Mouse (Mus musculus) heart, postnatal 4 days (tissue): ENCODE data around the gene Scn4a. TPM values are rescaled to one million over a fixed set of nuclear protein-coding genes. Genes with fewer than 3 reads are reported as not detected.
A peak's percentile ranks its signal among the peaks of the same experiment; 100 is the strongest.
"Not testable (repeated sequence)": the region's sequence is repeated elsewhere in the genome, so short reads cannot be mapped to it uniquely, and the experiment has no call there.

ENCODE experiments used
- DNase-seq: peaks from one replicate; pipeline ENCODE4 v3.0.0; 2021
- total RNA-seq, 2 experiments: library from RNA; stranded (reverse); gene quantifications; 2 replicates each; pipeline ENCODE4 v1.2.3; 2021

The Scn4a gene
- total RNA-seq, result 1 to 10 TPM; 2.5 to 3.5 TPM

- DNase-seq, result no peak
Measured at GRCm38 (mm10) chr11:106353188-106353587, at the start of gene Scn4a. Gene Scn4a, minus strand, starts transcription at chr11:106353288.

- DNase-seq, result no peak
Measured at GRCm38 (mm10) chr11:106398481-106398880, 45.4 kb upstream of the Scn4a start.

GRCm38 (mm10) chr11:106397656-106398055 is 44.6 kb upstream of the Scn4a start:
- DNase-seq, result no peak

- not testable (repeated sequence) for DNase-seq
Measured at GRCm38 (mm10) chr11:106394055-106394454, 41.0 kb upstream of the Scn4a start.

GRCm38 (mm10) chr11:106393331-106393616 is 40.2 kb upstream of the Scn4a start:
- DNase-seq, result no peak

- no peak for DNase-seq
Measured at GRCm38 (mm10) chr11:106392597-106393330, 39.7 kb upstream of the Scn4a start.

- DNase-seq, result peak; percentile 84
Measured at GRCm38 (mm10) chr11:106391546-106392188, 38.6 kb upstream of the Scn4a start.

GRCm38 (mm10) chr11:106390757-106391156 is 37.7 kb upstream of the Scn4a start:
- DNase-seq, result no peak

- no peak for DNase-seq
Measured at GRCm38 (mm10) chr11:106389611-106390010, 36.5 kb upstream of the Scn4a start.

- DNase-seq, result no peak
Measured at GRCm38 (mm10) chr11:106387791-106388216, 34.7 kb upstream of the Scn4a start, which contains the start of gene Icam2. Gene Icam2, minus strand, starts transcription at chr11:106388075.

GRCm38 (mm10) chr11:106387020-106387419 is 33.9 kb upstream of the Scn4a start:
- no peak for DNase-seq

- DNase-seq, result no peak
Measured at GRCm38 (mm10) chr11:106386409-106386808, 33.3 kb upstream of the Scn4a start.

GRCm38 (mm10) chr11:106383051-106383790 is 30.1 kb upstream of the Scn4a start:
- DNase-seq, result no peak

GRCm38 (mm10) chr11:106382424-106382823 is 29.3 kb upstream of the Scn4a start:
- peak; percentile 49 for DNase-seq

- peak; percentile 55 for DNase-seq
Measured at GRCm38 (mm10) chr11:106381883-106382282, 28.8 kb upstream of the Scn4a start.

- no peak for DNase-seq
Measured at GRCm38 (mm10) chr11:106381011-106381410, 27.9 kb upstream of the Scn4a start.

- no peak for DNase-seq
Measured at GRCm38 (mm10) chr11:106374979-106375378, 21.9 kb upstream of the Scn4a start.

GRCm38 (mm10) chr11:106374559-106374958 is 21.5 kb upstream of the Scn4a start:
- DNase-seq, result no peak

- no peak for DNase-seq
Measured at GRCm38 (mm10) chr11:106373998-106374397, 20.9 kb upstream of the Scn4a start.

- peak; percentile 94 for DNase-seq
Measured at GRCm38 (mm10) chr11:106366316-106366715, 13.2 kb upstream of the Scn4a start.

GRCm38 (mm10) chr11:106365366-106365765 is 12.3 kb upstream of the Scn4a start, which contains the start of gene Prr29:
Gene Prr29, plus strand, starts transcription at chr11:106365472.
- no peak for DNase-seq

- DNase-seq, result peak; percentile 63
Measured at GRCm38 (mm10) chr11:106364712-106365111, 11.6 kb upstream of the Scn4a start.

- DNase-seq, result peak; percentile 11
Measured at GRCm38 (mm10) chr11:106359350-106359749, 6.3 kb upstream of the Scn4a start.
